Mouse (Mus musculus): ENCODE data around the gene Itgad.
"Not testable (repeated sequence)": the region's sequence is repeated elsewhere in the genome, so short reads cannot be mapped to it uniquely, and the experiment has no call there.

Itgad gene

GRCm38 (mm10) chr7:128154076-128154475 lies at the start of gene Itgad:
Gene Itgad (plus strand): TSS chr7:128154376.
- DNase-seq (ENCODE audit: low spot score), result no peak

- no peak for DNase-seq (ENCODE audit: low spot score)
These were observed 48.9 kb upstream of the Itgad start for GRCm38 (mm10) chr7:128105246-128105645.

- no peak for DNase-seq (ENCODE audit: low spot score)
These were observed 46.7 kb upstream of the Itgad start for GRCm38 (mm10) chr7:128107462-128107861.

- DNase-seq (ENCODE audit: low spot score), result no peak
These were observed 43.9 kb upstream of the Itgad start for GRCm38 (mm10) chr7:128110314-128110713.

GRCm38 (mm10) chr7:128112131-128112530 lies 42.0 kb upstream of the Itgad start:
- DNase-seq (ENCODE audit: low spot score), result no peak

- no peak for DNase-seq (ENCODE audit: low spot score)
These were observed 39.6 kb upstream of the Itgad start for GRCm38 (mm10) chr7:128114371-128115105.

- no peak for DNase-seq (ENCODE audit: low spot score)
These were observed 38.8 kb upstream of the Itgad start for GRCm38 (mm10) chr7:128115211-128115958.

- no peak for DNase-seq (ENCODE audit: low spot score)
These were observed 37.8 kb upstream of the Itgad start for GRCm38 (mm10) chr7:128116396-128116795.

GRCm38 (mm10) chr7:128119726-128120490 lies 34.3 kb upstream of the Itgad start:
- DNase-seq (ENCODE audit: low spot score), result no peak

GRCm38 (mm10) chr7:128128741-128129720 lies 25.1 kb upstream of the Itgad start, which contains the start of gene Itgax:
Gene Itgax (plus strand): TSS chr7:128129547.
- no peak for DNase-seq (ENCODE audit: low spot score)

GRCm38 (mm10) chr7:128132148-128132547 lies 22.0 kb upstream of the Itgad start:
- no peak for DNase-seq (ENCODE audit: low spot score)

- DNase-seq (ENCODE audit: low spot score), result no peak
These were observed 20.6 kb upstream of the Itgad start for GRCm38 (mm10) chr7:128133596-128133995.

GRCm38 (mm10) chr7:128136927-128137326 lies 17.2 kb upstream of the Itgad start:
- no peak for DNase-seq (ENCODE audit: low spot score)

- DNase-seq (ENCODE audit: low spot score), result no peak
These were observed 14.6 kb upstream of the Itgad start for GRCm38 (mm10) chr7:128139611-128140010.

- no peak for DNase-seq (ENCODE audit: low spot score)
These were observed 3.2 kb upstream of the Itgad start for GRCm38 (mm10) chr7:128150970-128151369.

GRCm38 (mm10) chr7:128154924-128155323 lies 748 bp downstream of the Itgad start:
- DNase-seq (ENCODE audit: low spot score), result no peak

GRCm38 (mm10) chr7:128158688-128159354 lies 4.6 kb downstream of the Itgad start:
- DNase-seq (ENCODE audit: low spot score), result not testable (repeated sequence)

GRCm38 (mm10) chr7:128164001-128164400 lies 9.8 kb downstream of the Itgad start:
- no peak for DNase-seq (ENCODE audit: low spot score)

- DNase-seq (ENCODE audit: low spot score), result no peak
These were observed 12.2 kb downstream of the Itgad start for GRCm38 (mm10) chr7:128166391-128166790.

GRCm38 (mm10) chr7:128169996-128170395 lies 15.8 kb downstream of the Itgad start:
- no peak for DNase-seq (ENCODE audit: low spot score)

GRCm38 (mm10) chr7:128178385-128178784 lies 24.2 kb downstream of the Itgad start:
- no peak for DNase-seq (ENCODE audit: low spot score)

Measured in embryo, embryonic 10 days (tissue).